Mouse (Mus musculus): ENCODE measurements at regions not wholly inside any gene's neighbourhood (a gene's known extent, or its start where the extent isn't known, plus 50 kb on each side); places are given as distances from the start of the nearest gene placed in this dataset.

DNA sequence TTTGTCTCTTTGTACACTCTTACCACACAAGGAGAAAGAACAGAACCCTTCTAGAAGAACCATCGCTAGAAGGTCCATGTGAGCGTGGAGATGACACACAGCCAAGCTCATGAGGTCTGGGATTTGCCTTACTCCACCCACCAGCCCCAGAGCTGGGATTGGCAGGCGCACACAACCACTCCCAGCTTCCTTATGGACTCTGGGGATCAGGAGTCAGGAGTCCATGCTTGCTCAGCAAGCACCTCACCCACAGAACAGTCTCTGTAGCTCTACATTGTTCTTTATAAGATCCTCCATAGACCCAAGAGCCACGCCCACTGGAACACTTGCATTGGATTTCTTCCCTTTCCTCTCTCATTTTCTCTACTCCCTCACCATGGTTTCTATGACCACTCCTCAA, 261.4 kb upstream of the Cdh5 start:
- TF ChIP-seq POLR2A (IDR thresholded peaks at IDR 0.05; ENCODE audit: insufficient read length, low read depth) = no peak
- no peak for TF ChIP-seq SRF (IDR thresholded peaks at IDR 0.05; ENCODE audit: control insufficient read depth, insufficient read length, low read depth)
- TF ChIP-seq MYOD1 (IDR thresholded peaks at IDR 0.05; ENCODE audit: control insufficient read depth in 1 of 3, insufficient read length in 2 of 3, low read depth in 2 of 3) = no peak
- TF ChIP-seq MYOG (IDR thresholded peaks at IDR 0.05; ENCODE audit: control insufficient read depth in 1 of 3, insufficient read depth in 1 of 3, insufficient read length in 2 of 3, low read depth in 2 of 3) = no peak
- TF ChIP-seq MAX (IDR thresholded peaks at IDR 0.05; ENCODE audit: low read depth) = no peak
- TF ChIP-seq REST (IDR thresholded peaks at IDR 0.05; ENCODE audit: insufficient read depth, insufficient read length) = no peak
- TF ChIP-seq TCF12 (IDR thresholded peaks at IDR 0.05; ENCODE audit: insufficient read depth, poor library complexity, severe bottlenecking) = no peak
- TF ChIP-seq USF1 (IDR thresholded peaks at IDR 0.05; ENCODE audit: low read depth) = no peak
- TF ChIP-seq TCF3 (IDR thresholded peaks at IDR 0.05; ENCODE audit: insufficient read length, low read depth) = no peak
- no peak for TF ChIP-seq CEBPB (IDR thresholded peaks at IDR 0.05; ENCODE audit: insufficient read depth, poor library complexity, severe bottlenecking)
- no peak for TF ChIP-seq POLR2AphosphoS2 (IDR thresholded peaks at IDR 0.05; ENCODE audit: insufficient read length, low read depth)
- TF ChIP-seq E2F4 (IDR thresholded peaks at IDR 0.05; ENCODE audit: insufficient read depth) = no peak

Measured in myocyte (in vitro differentiated cells).